Mouse (Mus musculus) embryonic fibroblast, embryonic 13.5 days (primary cell): ENCODE measurements around the gene Osbpl7. TPM values are rescaled to one million over a fixed set of nuclear protein-coding genes. Genes with fewer than 3 reads are reported as not detected.
A peak's percentile ranks its signal among the peaks of the same experiment; 100 is the strongest.

ENCODE experiments used
- H3K27ac ChIP-seq: 2 replicates; pipeline ENCODE4 v1.5.1; 2012; ENCODE audit warnings: low read length, control low read depth, inconsistent platforms; ENCODE audit not compliant: insufficient read depth
- H3K4me1 ChIP-seq: 2 replicates; pipeline ENCODE4 v1.6.1; 2011; ENCODE audit warnings: low read length; ENCODE audit not compliant: control insufficient read depth, insufficient read depth
- H3K4me3 ChIP-seq: 2 replicates; pipeline ENCODE4 v1.5.1; 2011; ENCODE audit warnings: mild to moderate bottlenecking, control low read depth, low read length; ENCODE audit not compliant: insufficient read depth
- CTCF ChIP-seq: IDR thresholded peaks from 2 replicates; pipeline ENCODE4 v1.5.1; 2011; ENCODE audit warnings: mild to moderate bottlenecking, control low read depth, low read length, moderate library complexity, borderline replicate concordance; ENCODE audit not compliant: insufficient read depth
- POLR2A ChIP-seq: IDR thresholded peaks from 2 replicates; pipeline ENCODE4 v1.6.1; 2011; ENCODE audit warnings: low read depth, mild to moderate bottlenecking, control low read depth, low read length, moderate library complexity
- polyA plus RNA-seq: library from polyadenylated mRNA; stranded (reverse); fragments of >200 nt; gene quantifications from 2 replicates; pipeline ENCODE4 v1.2.4, GENCODE M21; 2011; ENCODE audit warnings: low read depth; ENCODE audit not compliant: missing spikeins, insufficient read length

Osbpl7 gene
- polyA plus RNA-seq, 1 experiment: 7.3 TPM

- TF ChIP-seq CTCF (no peak), POLR2A (no peak)
- Histone ChIP-seq H3K4me1 (peaks cover 9% of the 10 kb centered on the region; the same call in 1 of the 2 replicates), H3K27ac (no peak overlapping the region), H3K4me3 (no peak overlapping the region)
Measured at GRCm38 (mm10) chr11:97080291-97080690, 29.9 kb downstream of the Osbpl7 start.

GRCm38 (mm10) chr11:97082977-97083376, 32.5 kb downstream of the Osbpl7 start:
- Histone ChIP-seq H3K4me3 (no peak overlapping the region), H3K27ac (no peak overlapping the region), H3K4me1 (peaks cover 9% of the 10 kb centered on the region; the same call in 1 of the 2 replicates)
- TF ChIP-seq POLR2A: no peak
- no peak for TF ChIP-seq CTCF

DNA sequence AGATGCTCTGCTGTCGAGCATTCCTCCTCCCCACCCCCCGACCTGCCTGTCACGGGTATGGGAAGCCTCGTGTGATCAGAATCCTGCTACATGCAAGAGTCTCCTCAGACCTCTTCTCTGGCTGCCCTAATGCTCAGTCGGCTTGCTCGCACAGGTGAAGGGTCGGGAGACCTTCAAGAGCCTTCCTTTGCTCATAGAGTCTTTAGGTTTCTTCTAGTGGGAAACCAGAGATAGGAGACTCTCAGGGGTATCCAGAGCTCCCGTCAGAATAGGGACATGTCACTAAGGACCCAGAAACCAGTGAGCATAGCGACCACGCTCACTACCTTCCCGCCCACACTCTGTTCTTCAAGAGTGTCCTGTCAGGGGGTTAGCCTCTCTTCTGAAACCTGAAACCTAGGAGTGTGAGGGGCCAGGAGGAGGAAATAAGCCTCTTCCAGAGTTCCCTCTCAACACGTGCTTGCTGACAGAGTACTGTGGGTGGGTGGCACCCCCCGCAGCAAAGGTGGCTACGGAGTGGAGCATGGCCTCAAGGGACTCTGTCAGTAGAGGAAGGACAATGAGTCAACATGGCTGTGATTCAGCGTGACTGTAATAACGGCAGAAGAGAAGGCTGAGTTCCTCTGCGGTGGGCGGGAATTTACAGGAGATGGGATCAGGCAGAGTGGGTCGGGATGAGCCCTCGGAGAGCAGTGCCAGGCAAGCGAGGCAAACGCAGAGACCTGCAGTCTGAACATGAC, 33.1 kb downstream of the Osbpl7 start:
- no peak overlapping the region for H3K4me3 ChIP-seq
- peaks cover 9% of the 10 kb centered on the region; the same call in 1 of the 2 replicates for H3K4me1 ChIP-seq
- no peak for TF ChIP-seq POLR2A
- TF ChIP-seq CTCF: no peak
- no peak overlapping the region for H3K27ac ChIP-seq

DNA sequence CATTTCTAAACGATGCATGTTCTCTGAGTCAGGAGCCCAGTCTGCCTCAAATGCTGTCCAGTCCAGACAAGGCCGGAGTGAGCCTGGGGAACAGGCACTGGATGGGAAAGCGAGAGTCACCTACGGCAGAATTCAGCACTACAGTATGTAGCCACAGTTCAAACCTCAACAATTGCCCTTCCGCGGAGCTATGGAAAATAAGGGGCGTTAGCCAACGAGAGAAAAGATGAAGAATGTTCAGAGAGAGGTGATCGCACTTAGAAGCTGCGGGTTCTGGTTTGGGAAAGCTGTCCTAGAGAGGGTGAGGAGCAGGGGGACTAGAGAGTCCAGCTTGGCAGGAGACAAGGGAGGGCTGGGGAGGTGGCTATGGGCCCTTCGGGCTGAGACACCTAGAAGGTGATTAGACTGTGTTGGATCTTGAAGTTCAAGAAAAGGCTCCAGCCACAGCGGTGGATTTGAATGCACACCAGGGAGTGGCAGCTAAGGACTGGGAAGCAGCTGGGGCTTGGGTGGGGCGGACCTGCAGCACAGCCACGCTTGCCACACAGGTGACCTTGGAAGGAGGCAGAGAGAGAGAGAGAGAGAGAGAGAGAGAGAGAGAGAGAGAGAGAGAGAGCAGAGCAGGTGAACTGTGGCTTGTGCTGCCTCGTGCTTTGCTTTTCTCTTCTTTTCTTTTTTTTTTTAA, 34.5 kb downstream of the Osbpl7 start:
- peaks cover 9% of the 10 kb centered on the region; the same call in 1 of the 2 replicates for H3K4me1 ChIP-seq
- TF ChIP-seq CTCF (no peak), POLR2A (no peak)
- H3K4me3 ChIP-seq: no peak overlapping the region
- H3K27ac ChIP-seq: no peak overlapping the region

DNA sequence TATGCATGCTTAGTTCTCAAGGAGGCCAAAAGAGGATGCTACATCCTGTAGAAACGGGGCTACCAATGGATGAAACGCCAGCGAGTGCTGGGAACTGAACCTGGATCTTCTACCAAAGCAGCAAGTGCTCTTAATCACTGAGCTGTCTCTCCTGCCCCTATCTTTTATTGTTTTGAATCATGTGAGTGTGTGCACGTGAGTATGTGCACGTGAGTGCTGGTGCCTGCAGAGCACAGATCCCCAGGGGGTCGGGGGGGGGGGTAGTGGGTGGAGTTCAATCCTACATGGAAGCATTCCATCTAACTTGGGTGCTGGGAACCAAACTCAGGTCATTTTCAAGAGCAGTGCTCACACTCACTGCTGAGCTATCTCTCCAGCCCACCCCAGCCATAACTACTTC, 35.9 kb downstream of the Osbpl7 start:
- TF ChIP-seq POLR2A (no peak), CTCF (no peak)
- Histone ChIP-seq H3K27ac (no peak overlapping the region), H3K4me1 (peaks cover 9% of the 10 kb centered on the region; the same call in 1 of the 2 replicates), H3K4me3 (no peak overlapping the region)

DNA sequence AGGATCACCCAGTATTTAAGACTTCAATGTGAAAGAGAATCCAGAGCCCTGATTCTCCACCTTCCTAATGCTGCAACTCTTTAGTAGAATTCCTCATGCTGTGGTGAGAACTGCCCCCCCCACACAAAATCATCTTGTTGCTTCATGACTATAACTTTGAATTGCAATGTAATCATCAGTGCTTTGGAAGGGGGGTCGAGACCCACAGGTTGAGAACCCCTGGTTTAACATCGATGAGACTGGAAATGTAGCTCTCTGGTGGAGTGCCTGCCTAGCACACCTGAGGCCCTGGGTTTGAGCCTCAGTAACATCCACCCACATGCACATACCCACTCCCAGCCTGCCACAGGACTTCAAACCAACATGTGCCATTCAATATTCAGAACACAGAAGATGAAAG, 44.2 kb downstream of the Osbpl7 start:
- H3K4me3 ChIP-seq: no peak overlapping the region
- TF ChIP-seq CTCF: no peak
- TF ChIP-seq POLR2A: no peak
- no peak overlapping the region for H3K27ac ChIP-seq
- H3K4me1 ChIP-seq: no peaks in the 10 kb centered on the region

- Histone ChIP-seq H3K4me1 (no peaks in the 10 kb centered on the region), H3K4me3 (no peak overlapping the region), H3K27ac (no peak overlapping the region)
- TF ChIP-seq POLR2A (no peak), CTCF (no peak)
Measured at GRCm38 (mm10) chr11:97098791-97099190, 48.4 kb downstream of the Osbpl7 start.

DNA sequence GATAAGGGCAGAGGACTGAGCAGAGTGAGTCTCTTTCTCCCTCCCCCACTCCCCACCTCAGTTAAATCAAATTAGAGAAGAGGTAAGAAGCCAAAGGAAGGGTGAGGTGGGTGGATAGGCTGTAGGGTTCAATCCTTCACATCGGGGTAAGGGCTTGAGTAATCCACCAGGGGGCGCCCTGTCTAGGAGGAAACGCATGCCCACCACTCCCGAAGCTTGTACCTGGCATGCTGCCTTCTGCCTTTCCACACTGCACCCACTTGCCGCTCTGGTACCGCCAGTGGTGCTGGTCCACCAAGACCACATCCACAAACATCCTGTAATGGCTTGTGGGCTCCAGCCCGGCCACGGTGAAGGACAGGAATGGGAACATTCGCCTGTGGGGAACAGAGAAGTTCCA, 51.3 kb downstream of the Osbpl7 start:
- Histone ChIP-seq H3K4me3 (no peak overlapping the region), H3K4me1 (no peaks in the 10 kb centered on the region), H3K27ac (no peak overlapping the region)
- TF ChIP-seq POLR2A: no peak
- TF ChIP-seq CTCF: peak; percentile 39; the same call in 1 of the 2 replicates

GRCm38 (mm10) chr11:97103163-97104090, 53.0 kb downstream of the Osbpl7 start:
- Histone ChIP-seq H3K4me1 (no peaks in the 10 kb centered on the region), H3K4me3 (no peak overlapping the region), H3K27ac (no peak overlapping the region)
- TF ChIP-seq POLR2A: no peak
- TF ChIP-seq CTCF: no peak
